Mouse (Mus musculus): ENCODE results near the gene Krt20.
A peak's percentile ranks its signal among the peaks of the same experiment; 100 is the strongest.

GRCm38 (mm10) chr11:99430670-99431069 lies 7.3 kb downstream of the Krt20 start:
- peak; percentile 28; the same call in 1 of the 2 replicates for TF ChIP-seq CTCF (IDR thresholded peaks at IDR 0.05; ENCODE audit: borderline replicate concordance, extremely low read depth, insufficient read depth, insufficient read length)
- no peak for TF ChIP-seq POLR2A (IDR thresholded peaks at IDR 0.05; ENCODE audit: borderline replicate concordance, extremely low read depth, insufficient read depth, insufficient read length, poor library complexity, severe bottlenecking)
